Mouse (Mus musculus): ENCODE results near the gene Fgfr2. TPM values are rescaled to one million over a fixed set of nuclear protein-coding genes. Genes with fewer than 3 reads are reported as not detected.

Gene Fgfr2
- polyA plus RNA-seq, 1 experiment from 2014 or later, result 104 TPM

DNA sequence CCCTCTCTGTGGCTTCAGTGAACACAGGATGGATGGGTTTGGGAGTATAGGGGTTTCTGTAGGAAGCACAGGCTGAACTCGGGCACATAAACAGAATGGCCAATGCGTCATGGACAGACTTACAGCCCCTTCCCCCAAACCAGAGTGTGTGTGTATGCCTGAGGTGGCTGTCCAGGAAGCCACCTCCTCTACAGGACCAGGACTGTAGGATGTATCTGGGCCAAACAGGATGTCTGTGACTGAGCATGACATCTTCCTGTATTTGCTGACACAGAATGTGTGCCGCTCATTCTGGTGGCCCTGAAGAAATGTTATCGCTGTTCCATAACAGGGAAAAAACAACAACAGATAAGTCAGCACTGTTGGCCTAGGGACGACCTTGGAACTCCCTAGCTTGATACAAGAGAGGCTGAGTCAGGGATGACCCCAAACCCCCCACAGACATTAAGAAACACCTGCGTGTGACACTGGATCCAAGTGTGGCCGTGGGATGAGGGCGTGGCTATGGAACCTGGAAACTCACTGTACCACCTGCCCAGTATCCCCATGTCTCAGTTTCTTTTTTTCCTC lies 687.6 kb downstream of the Fgfr2 start:
- Histone ChIP-seq H3K9ac (no peak overlapping the region), H3K9me3 (no peaks in the 10 kb centered on the region), H3K36me3 (no peaks in the 10 kb centered on the region), H3K4me1 (0 out of 2 replicates have a peak, but pooled peaks cover 3% of the 10 kb centered on the region), H3K4me2 (no peak overlapping the region), H3K27me3 (replicated peaks) (no peaks in the 10 kb centered on the region), H3K4me3 (replicated peaks) (no peak overlapping the region), H3K27ac (no peak overlapping the region)
- ATAC-seq (ENCODE audit: insufficient read depth, low FRiP score, low read depth), result 0 out of 2 replicates have a peak, but pooled peaks have one; percentile 22
- 72% methylated on average over 8 of the region's 8 CpGs for WGBS

DNA sequence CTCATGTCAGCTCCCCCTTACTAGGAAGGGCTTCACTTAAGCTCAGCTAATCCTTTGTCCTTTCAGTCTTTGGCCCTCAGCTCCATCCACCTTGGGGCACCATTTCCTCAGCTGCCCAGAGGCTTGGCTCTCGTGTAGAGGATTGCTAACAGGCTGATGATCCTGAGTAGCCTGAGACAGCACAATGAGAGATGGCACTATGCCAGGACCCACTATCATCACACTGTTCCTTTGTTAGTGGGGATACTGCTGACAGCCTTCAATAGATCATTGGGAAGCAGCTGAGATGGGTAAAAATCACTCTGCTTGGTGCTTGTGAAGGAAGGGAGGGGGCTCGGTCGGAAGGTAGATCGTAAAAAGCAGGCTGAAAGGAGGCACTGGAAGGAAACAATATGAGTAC lies 693.8 kb downstream of the Fgfr2 start:
- ATAC-seq (ENCODE audit: insufficient read depth, low FRiP score, low read depth), result no peak

DNA sequence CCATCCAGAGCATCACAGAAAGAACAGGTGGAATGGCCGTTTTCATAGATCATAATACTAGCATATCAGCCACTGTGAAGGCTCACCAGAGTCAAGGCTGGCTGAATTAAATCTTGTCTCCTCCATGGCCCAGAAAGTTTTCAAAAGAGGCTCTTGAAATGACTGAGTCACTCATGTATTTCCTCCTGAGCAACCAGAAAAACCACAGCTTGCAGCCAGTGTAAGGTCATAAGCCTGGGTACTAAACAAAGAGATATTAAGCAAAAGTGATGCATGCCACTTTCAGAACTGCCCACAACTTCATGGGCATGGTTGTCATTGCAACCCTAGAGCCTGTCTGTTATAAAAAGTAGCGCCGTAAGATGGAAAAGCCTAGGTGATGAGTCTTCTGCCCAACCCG lies 694.8 kb downstream of the Fgfr2 start:
- ATAC-seq (ENCODE audit: insufficient read depth, low FRiP score, low read depth), result no peak
- Histone ChIP-seq H3K9ac (no peak overlapping the region), H3K4me1 (no peaks in the 10 kb centered on the region), H3K4me2 (no peak overlapping the region), H3K4me3 (replicated peaks) (no peak overlapping the region), H3K27ac (no peak overlapping the region), H3K27me3 (replicated peaks) (no peaks in the 10 kb centered on the region), H3K9me3 (no peaks in the 10 kb centered on the region), H3K36me3 (no peaks in the 10 kb centered on the region)
- WGBS, result 89% methylated on average over 4 of the region's 4 CpGs

More for the DNA sequence above, 693.8 kb downstream of the Fgfr2 start:
- Histone ChIP-seq H3K36me3 (no peaks in the 10 kb centered on the region), H3K27ac (no peak overlapping the region), H3K4me3 (replicated peaks) (no peak overlapping the region), H3K4me1 (0 out of 2 replicates have a peak, but pooled peaks cover 3% of the 10 kb centered on the region), H3K4me2 (no peak overlapping the region), H3K27me3 (replicated peaks) (no peaks in the 10 kb centered on the region), H3K9me3 (no peaks in the 10 kb centered on the region), H3K9ac (no peak overlapping the region)
- 62% methylated on average over 4 of the region's 4 CpGs for WGBS

- no peaks in the 10 kb centered on the region for H3K36me3 ChIP-seq
- no peak overlapping the region for H3K27ac ChIP-seq
- no peaks in the 10 kb centered on the region for H3K27me3 ChIP-seq (replicated peaks)
- no peak overlapping the region for H3K4me2 ChIP-seq
- no peaks in the 10 kb centered on the region for H3K4me1 ChIP-seq
- H3K9me3 ChIP-seq, result no peaks in the 10 kb centered on the region
- 72% methylated on average over 5 of the region's 5 CpGs for WGBS
- no peak overlapping the region for H3K4me3 ChIP-seq (replicated peaks)
- no peak overlapping the region for H3K9ac ChIP-seq
- no peak for ATAC-seq (ENCODE audit: insufficient read depth, low FRiP score, low read depth)
These were observed 697.1 kb downstream of the Fgfr2 start for GRCm38 (mm10) chr7:132426069-132426468.

GRCm38 (mm10) chr7:132425364-132425999 lies 697.7 kb downstream of the Fgfr2 start:
- no peak overlapping the region for H3K4me3 ChIP-seq (replicated peaks)
- no peaks in the 10 kb centered on the region for H3K4me1 ChIP-seq
- H3K27ac ChIP-seq, result no peak overlapping the region
- no peaks in the 10 kb centered on the region for H3K9me3 ChIP-seq
- no peaks in the 10 kb centered on the region for H3K27me3 ChIP-seq (replicated peaks)
- H3K9ac ChIP-seq, result no peak overlapping the region
- WGBS, result 65% methylated on average over 11 of the region's 11 CpGs
- H3K4me2 ChIP-seq, result no peak overlapping the region
- H3K36me3 ChIP-seq, result no peaks in the 10 kb centered on the region
- ATAC-seq (ENCODE audit: insufficient read depth, low FRiP score, low read depth), result no peak

DNA sequence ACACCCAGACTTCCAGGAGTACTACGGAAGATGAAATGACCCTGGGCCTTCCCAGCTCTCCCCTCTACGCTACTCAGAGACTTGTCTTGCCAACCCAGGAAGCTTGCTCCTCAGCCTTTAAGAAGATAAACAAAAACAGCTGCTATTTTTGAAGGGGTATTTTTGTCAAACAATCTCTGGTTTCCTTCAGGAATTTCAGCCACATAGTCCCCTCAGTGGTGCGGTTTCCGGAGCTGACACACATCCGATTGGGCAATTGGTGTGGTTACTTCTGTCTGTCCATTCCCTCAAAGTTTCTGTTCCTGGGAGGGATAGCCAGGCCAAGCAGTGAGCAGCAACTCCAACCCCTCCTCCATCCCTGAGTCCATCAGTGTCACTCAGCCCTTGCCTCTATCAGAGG lies 699.6 kb downstream of the Fgfr2 start:
- H3K36me3 ChIP-seq, result no peaks in the 10 kb centered on the region
- 65% methylated on average over 5 of the region's 5 CpGs for WGBS
- no peak overlapping the region for H3K4me2 ChIP-seq
- no peak for ATAC-seq (ENCODE audit: insufficient read depth, low FRiP score, low read depth)
- H3K27ac ChIP-seq, result no peak overlapping the region
- no peaks in the 10 kb centered on the region for H3K27me3 ChIP-seq (replicated peaks)
- no peaks in the 10 kb centered on the region for H3K9me3 ChIP-seq
- H3K4me3 ChIP-seq (replicated peaks), result no peak overlapping the region
- no peaks in the 10 kb centered on the region for H3K4me1 ChIP-seq
- H3K9ac ChIP-seq, result no peak overlapping the region

DNA sequence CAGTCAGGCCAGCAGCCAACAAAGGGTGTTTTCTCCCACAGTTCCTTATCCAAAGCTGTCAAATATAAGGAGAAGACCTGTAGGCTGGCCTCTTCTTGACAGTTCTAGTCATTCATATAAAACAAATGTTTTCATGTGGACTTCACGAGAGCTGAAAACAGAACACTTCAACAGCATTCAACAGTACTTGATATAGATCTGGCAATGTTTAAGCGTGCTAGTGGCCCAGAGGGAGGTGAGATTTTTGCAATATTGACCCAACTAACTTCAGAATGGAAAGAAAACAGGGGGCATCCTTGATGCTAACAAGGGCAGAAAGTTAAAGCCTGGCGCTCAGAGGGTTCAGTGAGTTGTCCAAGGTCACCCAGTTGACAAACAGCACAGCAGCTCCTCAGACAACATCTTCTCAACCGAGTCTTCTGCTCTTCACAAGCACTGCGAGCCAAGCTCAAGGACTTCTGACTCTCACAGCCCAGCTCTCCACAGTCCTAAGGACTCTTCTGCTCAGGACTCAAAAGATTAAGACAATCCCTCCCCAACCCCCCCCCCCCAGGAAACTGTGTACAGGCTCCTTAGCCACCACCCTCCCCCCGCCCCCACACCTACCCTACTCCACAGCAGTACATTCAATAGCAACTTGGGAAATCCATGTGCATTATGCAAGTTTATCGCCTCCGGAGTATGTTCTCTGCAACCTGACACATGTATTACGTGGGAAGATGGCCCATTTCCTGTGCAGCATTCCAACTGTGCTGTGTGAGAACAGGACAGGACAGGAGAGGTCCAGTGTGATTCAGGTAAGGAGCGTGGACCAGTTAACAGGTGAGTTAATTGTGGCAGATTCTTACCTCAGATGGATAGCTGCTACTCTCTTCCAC lies 703.5 kb downstream of the Fgfr2 start:
- 81% methylated on average over 10 of the region's 10 CpGs for WGBS
- H3K27ac ChIP-seq, result no peak overlapping the region
- no peaks in the 10 kb centered on the region for H3K9me3 ChIP-seq
- H3K27me3 ChIP-seq (replicated peaks), result no peaks in the 10 kb centered on the region
- no peak overlapping the region for H3K4me2 ChIP-seq
- ATAC-seq (ENCODE audit: insufficient read depth, low FRiP score, low read depth), result no peak
- no peaks in the 10 kb centered on the region for H3K4me1 ChIP-seq
- no peak overlapping the region for H3K4me3 ChIP-seq (replicated peaks)
- no peaks in the 10 kb centered on the region for H3K36me3 ChIP-seq
- no peak overlapping the region for H3K9ac ChIP-seq

- H3K36me3 ChIP-seq, result no peaks in the 10 kb centered on the region
- no peak overlapping the region for H3K27ac ChIP-seq
- H3K4me3 ChIP-seq (replicated peaks), result no peak overlapping the region
- no peaks in the 10 kb centered on the region for H3K27me3 ChIP-seq (replicated peaks)
- no peak overlapping the region for H3K4me2 ChIP-seq
- ATAC-seq (ENCODE audit: insufficient read depth, low FRiP score, low read depth), result no peak
- H3K9ac ChIP-seq, result no peak overlapping the region
- H3K9me3 ChIP-seq, result no peaks in the 10 kb centered on the region
- no peaks in the 10 kb centered on the region for H3K4me1 ChIP-seq
- WGBS, result 55% methylated on average over 9 of the region's 9 CpGs
These were observed 706.3 kb downstream of the Fgfr2 start for GRCm38 (mm10) chr7:132416866-132417265.

DNA sequence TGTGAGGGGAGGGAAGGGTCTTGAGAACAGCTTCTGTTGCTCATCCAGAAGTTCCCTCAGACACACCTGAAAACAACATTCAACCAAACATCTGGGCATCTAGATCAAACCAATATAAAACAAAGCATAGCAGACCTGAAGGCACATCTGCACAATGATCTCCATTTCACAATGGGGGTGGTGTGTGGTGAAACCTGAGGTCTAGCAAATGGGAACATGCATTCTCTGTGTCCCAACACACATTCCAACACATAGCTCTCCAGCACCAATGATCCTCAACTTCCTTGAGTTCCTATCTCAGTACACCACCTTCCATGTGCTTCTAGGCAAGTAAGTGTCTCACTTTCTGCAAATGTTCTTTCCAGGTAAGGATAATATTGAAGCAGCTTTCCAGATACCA lies 707.3 kb downstream of the Fgfr2 start:
- Histone ChIP-seq H3K9ac (no peak overlapping the region), H3K4me3 (replicated peaks) (no peak overlapping the region), H3K4me2 (no peak overlapping the region), H3K4me1 (no peaks in the 10 kb centered on the region), H3K27ac (no peak overlapping the region), H3K27me3 (replicated peaks) (no peaks in the 10 kb centered on the region), H3K9me3 (no peaks in the 10 kb centered on the region), H3K36me3 (no peaks in the 10 kb centered on the region)
- no peak for ATAC-seq (ENCODE audit: insufficient read depth, low FRiP score, low read depth)

DNA sequence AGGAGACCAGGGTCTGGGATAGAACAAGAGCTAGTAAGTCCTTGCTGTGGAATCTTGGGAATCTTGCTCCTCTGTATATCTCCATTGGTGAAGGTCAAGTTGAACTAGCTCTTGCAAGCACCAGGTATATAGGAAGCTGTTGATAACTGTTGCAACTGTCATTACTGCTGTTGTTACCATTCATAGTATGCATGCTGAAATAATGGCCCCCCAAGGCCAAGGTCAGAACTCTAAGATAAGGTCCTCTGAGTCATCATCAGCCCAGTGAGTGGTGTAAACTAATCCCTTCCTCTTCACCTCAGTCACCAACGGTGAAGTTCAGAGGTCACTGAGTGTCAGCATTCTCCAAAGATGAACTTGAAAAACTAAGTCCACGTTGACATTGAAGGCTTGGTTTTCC lies 710.6 kb downstream of the Fgfr2 start:
- Histone ChIP-seq H3K9me3 (no peaks in the 10 kb centered on the region), H3K27ac (no peak overlapping the region), H3K27me3 (replicated peaks) (no peaks in the 10 kb centered on the region), H3K4me2 (no peak overlapping the region), H3K4me3 (replicated peaks) (no peak overlapping the region), H3K36me3 (no peaks in the 10 kb centered on the region), H3K9ac (no peak overlapping the region), H3K4me1 (no peaks in the 10 kb centered on the region)
- 36% methylated on average over 2 of the region's 2 CpGs for WGBS
- no peak for ATAC-seq (ENCODE audit: insufficient read depth, low FRiP score, low read depth)

GRCm38 (mm10) chr7:132411708-132412107 lies 711.4 kb downstream of the Fgfr2 start:
- no peaks in the 10 kb centered on the region for H3K4me1 ChIP-seq
- no peaks in the 10 kb centered on the region for H3K9me3 ChIP-seq
- no peaks in the 10 kb centered on the region for H3K36me3 ChIP-seq
- H3K4me2 ChIP-seq, result no peak overlapping the region
- 88% methylated on average over 2 of the region's 2 CpGs for WGBS
- no peak overlapping the region for H3K27ac ChIP-seq
- no peak for ATAC-seq (ENCODE audit: insufficient read depth, low FRiP score, low read depth)
- no peak overlapping the region for H3K4me3 ChIP-seq (replicated peaks)
- no peaks in the 10 kb centered on the region for H3K27me3 ChIP-seq (replicated peaks)
- no peak overlapping the region for H3K9ac ChIP-seq

DNA sequence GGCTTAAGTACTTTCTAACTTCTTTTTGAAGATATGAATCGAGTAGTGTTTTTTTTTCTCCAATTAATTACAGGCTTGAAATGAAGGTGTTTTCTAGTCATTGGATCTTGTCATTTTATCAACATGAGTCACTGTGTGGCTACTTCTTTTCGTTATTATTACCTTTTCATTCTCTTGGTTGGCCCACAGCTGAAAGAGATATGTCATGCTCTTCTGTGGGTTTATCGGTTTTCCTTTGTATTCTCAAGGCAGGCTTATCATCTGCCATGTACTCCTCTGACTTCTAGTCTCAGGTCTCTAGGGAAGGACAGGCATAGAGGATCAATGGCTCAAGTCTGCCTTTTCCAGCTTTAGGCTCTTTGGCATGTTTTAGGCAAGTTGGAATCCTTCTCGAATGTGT lies 712.2 kb downstream of the Fgfr2 start:
- no peak overlapping the region for H3K4me2 ChIP-seq
- H3K27me3 ChIP-seq (replicated peaks), result no peaks in the 10 kb centered on the region
- no peak overlapping the region for H3K27ac ChIP-seq
- WGBS, result 77% methylated on average over 4 of the region's 4 CpGs
- no peaks in the 10 kb centered on the region for H3K36me3 ChIP-seq
- H3K9me3 ChIP-seq, result no peaks in the 10 kb centered on the region
- no peak overlapping the region for H3K9ac ChIP-seq
- H3K4me1 ChIP-seq, result no peaks in the 10 kb centered on the region
- no peak for ATAC-seq (ENCODE audit: insufficient read depth, low FRiP score, low read depth)
- no peak overlapping the region for H3K4me3 ChIP-seq (replicated peaks)
